Mouse (Mus musculus) CD4-positive, CD25-positive, alpha-beta regulatory T cell, adult 9 weeks (primary cell): ENCODE results near the gene Ctsq. TPM values are rescaled to one million over a fixed set of nuclear protein-coding genes. Genes with fewer than 3 reads are reported as not detected.

ENCODE experiments used
- polyA plus RNA-seq: library from polyadenylated mRNA; unstranded; fragments of 100-300 nt; shearing (Covaris generic); gene quantifications from one replicate; pipeline ENCODE4 v1.2.1, GENCODE M21; 2017

Gene Ctsq
- polyA plus RNA-seq, result not detected

DNA sequence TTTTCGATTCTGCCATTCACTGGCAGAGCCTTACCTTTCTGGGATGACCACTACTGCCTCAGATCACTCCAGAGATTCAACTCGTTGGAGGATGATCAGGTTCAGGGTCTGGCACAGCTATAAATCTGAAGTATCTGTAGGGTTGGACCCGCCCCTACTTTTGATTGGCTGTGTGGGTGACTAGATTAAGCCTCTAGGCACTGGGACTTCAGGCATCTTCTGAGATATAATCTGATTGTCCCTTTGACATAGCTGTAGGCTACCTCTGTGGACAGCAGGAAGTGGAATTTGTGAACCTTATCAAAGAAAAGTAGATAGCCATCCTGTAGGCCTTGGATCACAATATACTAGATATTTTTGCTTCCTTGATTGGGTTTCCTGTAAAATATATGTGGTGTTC is at the start of gene Ctsq:
TSS of gene Ctsq (minus strand) at position 101 of the 400 bp plus-strand sequence.

GRCm38 (mm10) chr13:61005859-61006258 is 34.6 kb downstream of the Ctsq start, which contains the start of gene Ctsj:
Gene Ctsj (minus strand): TSS chr13:61005959.

Other genes starting within 250 kb of the Ctsq start
- gene Ctsll3, start 237.8 kb downstream of the Ctsq start, polyA plus RNA-seq, result not detected
- 2.1 TPM for gene 4930486L24Rik, start 176.2 kb downstream of the Ctsq start, polyA plus RNA-seq
- gene Gm49392, start 143.7 kb downstream of the Ctsq start, polyA plus RNA-seq, result not detected
- gene Ctla2b, start 143.2 kb downstream of the Ctsq start, polyA plus RNA-seq, result 4.9 TPM
- gene Tpbpb, start 135.8 kb downstream of the Ctsq start, polyA plus RNA-seq, result not detected
- not detected for gene Gm49393, start 105.0 kb downstream of the Ctsq start, polyA plus RNA-seq
- gene Gm49391, start 104.1 kb downstream of the Ctsq start, polyA plus RNA-seq, result not detected
- gene Ctla2a, start 104.0 kb downstream of the Ctsq start, polyA plus RNA-seq, result 23.8 TPM
- not detected for gene Tpbpa, start 98.6 kb downstream of the Ctsq start, polyA plus RNA-seq
- not detected for gene Ctsj, start 34.7 kb downstream of the Ctsq start, polyA plus RNA-seq
- not detected for gene Ctsr, start 123.6 kb upstream of the Ctsq start, polyA plus RNA-seq
- gene Cts6, start 162.8 kb upstream of the Ctsq start, polyA plus RNA-seq, result not detected
- not detected for gene Cts8, start 214.7 kb upstream of the Ctsq start, polyA plus RNA-seq
- gene Gm49398, start 248.2 kb upstream of the Ctsq start, polyA plus RNA-seq, result not detected